Mouse (Mus musculus) liver, postnatal 0 days (tissue): Measurements from ENCODE around the gene Kalrn. TPM values are rescaled to one million over a fixed set of nuclear protein-coding genes. Genes with fewer than 3 reads are reported as not detected.

Experiments
- ATAC-seq: fragments of 200-750 bp; cut with Nextera tagmentation; 2 replicates; pipeline ENCODE4 v1.8.0; 2017; ENCODE audit warnings: mild to moderate bottlenecking, moderate library complexity
- DNase-seq: peaks from one replicate; pipeline ENCODE4 v3.0.0-alpha.2; 2016
- H3K27ac ChIP-seq: fragments of 300-500 bp; sonication (generic); 2 replicates; pipeline ENCODE4 v1.5.1; 2014; ENCODE audit warnings: antibody characterized with exemption, moderate library complexity, mild to moderate bottlenecking, low read depth
- H3K27me3 ChIP-seq: fragments of 300-500 bp; sonication (generic); 2 replicates; pipeline ENCODE4 v1.6.1; 2014; ENCODE audit warnings: low read length, control low read depth, mixed read lengths; ENCODE audit not compliant: insufficient read depth
- H3K36me3 ChIP-seq: fragments of 300-500 bp; sonication (generic); replicated peaks from 2 replicates; pipeline ENCODE4 v1.6.1; 2014; ENCODE audit warnings: mild to moderate bottlenecking, control low read depth, low read length, moderate library complexity, mixed read lengths; ENCODE audit not compliant: insufficient read depth
- H3K4me1 ChIP-seq: fragments of 300-500 bp; sonication (generic); 2 replicates; pipeline ENCODE4 v1.6.1; 2014; ENCODE audit warnings: antibody characterized with exemption, mild to moderate bottlenecking, control low read depth; ENCODE audit not compliant: insufficient read depth
- H3K4me2 ChIP-seq: fragments of 300-500 bp; sonication (generic); 2 replicates; pipeline ENCODE4 v1.6.1; 2014; ENCODE audit warnings: low read depth, mild to moderate bottlenecking, low read length, moderate library complexity, mixed read lengths
- H3K4me3 ChIP-seq: fragments of 300-500 bp; sonication (generic); 2 replicates; pipeline ENCODE4 v1.5.1; 2014; ENCODE audit warnings: low read depth, low read length
- H3K9ac ChIP-seq: fragments of 300-500 bp; sonication (generic); replicated peaks from 2 replicates; pipeline ENCODE4 v1.6.1; 2014; ENCODE audit warnings: mild to moderate bottlenecking, moderate library complexity
- H3K9me3 ChIP-seq: fragments of 300-500 bp; sonication (generic); 2 replicates; pipeline ENCODE4 v1.6.1; 2016; ENCODE audit warnings: mild to moderate bottlenecking, control low read depth, low read length, mixed read lengths
- CTCF ChIP-seq: sonication (generic); IDR thresholded peaks from 2 replicates; pipeline ENCODE4 v1.5.1; 2016; ENCODE audit warnings: antibody characterized with exemption, low read depth
- EP300 ChIP-seq: IDR thresholded peaks from 2 replicates; pipeline ENCODE4 v1.6.1; 2016; ENCODE audit warnings: antibody characterized with exemption, low read depth, mild to moderate bottlenecking
- WGBS: fragments of 180-500 bp; shearing (Covaris S2); extraction: QIAGEN DNeasy Blood & Tissue Kit; methylation state at CpG from one replicate; pipeline ENCODE4 v1.1.7; 2014; ENCODE audit not compliant: insufficient replicate concordance; 5-methylcytosine and 5-hydroxymethylcytosine counted together
- polyA plus RNA-seq: library from polyadenylated mRNA; unstranded; fragments of >200 nt; fragmentation: Nextera tagmentation; extraction: Ambion mirVana; gene quantifications from 2 replicates; pipeline ENCODE4 v1.2.1, GENCODE M21; 2015

Gene Kalrn
- polyA plus RNA-seq, 1 experiment from 2014 or later: 16.7 TPM

DNA sequence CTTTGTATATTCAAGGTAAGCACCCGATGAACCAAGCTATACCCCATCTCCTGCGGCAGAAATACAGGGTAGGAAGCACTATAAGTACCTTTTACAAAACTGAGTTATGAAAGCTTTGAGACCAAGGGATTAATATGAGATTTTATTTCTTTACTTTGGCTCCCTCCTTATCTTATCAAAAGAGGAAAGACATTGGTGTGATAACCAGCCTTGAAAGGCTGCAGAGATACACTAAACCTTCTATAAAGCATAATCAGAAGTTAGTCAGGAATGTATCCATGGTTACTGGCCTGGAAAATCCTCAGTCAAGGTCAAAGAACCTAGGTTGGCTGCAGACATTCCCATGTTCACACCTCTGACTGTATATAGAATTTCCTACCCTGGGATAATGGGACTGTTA lies 537.6 kb downstream of the Kalrn start:
- 75% methylated on average over 2 of the region's 2 CpGs for WGBS
- H3K36me3 ChIP-seq: peaks cover 21% of the 10 kb centered on the region; the same call in 1 of the 2 replicates
- no peak overlapping the region for H3K27ac ChIP-seq
- H3K9ac ChIP-seq: no peak overlapping the region
- no peak for ATAC-seq
- DNase-seq: no peak
- H3K4me1 ChIP-seq: peaks cover 48% of the 10 kb centered on the region
- no peaks in the 10 kb centered on the region for H3K27me3 ChIP-seq
- no peaks in the 10 kb centered on the region for H3K9me3 ChIP-seq
- TF ChIP-seq CTCF (no peak), EP300 (peak; percentile 23; the same call in 1 of the 2 replicates)
- H3K4me3 ChIP-seq: no peak overlapping the region
- H3K4me2 ChIP-seq: peak overlapping the region; percentile 39; the same call in 1 of the 2 replicates

- WGBS: 87% methylated on average over 17 of the region's 17 CpGs
- Histone ChIP-seq H3K4me2 (no peak overlapping the region), H3K27me3 (no peaks in the 10 kb centered on the region), H3K36me3 (peaks cover 18% of the 10 kb centered on the region; the same call in 1 of the 2 replicates), H3K9ac (no peak overlapping the region), H3K4me1 (peaks cover 54% of the 10 kb centered on the region), H3K4me3 (no peak overlapping the region), H3K9me3 (no peaks in the 10 kb centered on the region), H3K27ac (no peak overlapping the region)
- ATAC-seq: no peak
- no peak for TF ChIP-seq EP300
- no peak for TF ChIP-seq CTCF
- no peak for DNase-seq
These were observed 539.1 kb downstream of the Kalrn start for GRCm38 (mm10) chr16:34034267-34034666.

DNA sequence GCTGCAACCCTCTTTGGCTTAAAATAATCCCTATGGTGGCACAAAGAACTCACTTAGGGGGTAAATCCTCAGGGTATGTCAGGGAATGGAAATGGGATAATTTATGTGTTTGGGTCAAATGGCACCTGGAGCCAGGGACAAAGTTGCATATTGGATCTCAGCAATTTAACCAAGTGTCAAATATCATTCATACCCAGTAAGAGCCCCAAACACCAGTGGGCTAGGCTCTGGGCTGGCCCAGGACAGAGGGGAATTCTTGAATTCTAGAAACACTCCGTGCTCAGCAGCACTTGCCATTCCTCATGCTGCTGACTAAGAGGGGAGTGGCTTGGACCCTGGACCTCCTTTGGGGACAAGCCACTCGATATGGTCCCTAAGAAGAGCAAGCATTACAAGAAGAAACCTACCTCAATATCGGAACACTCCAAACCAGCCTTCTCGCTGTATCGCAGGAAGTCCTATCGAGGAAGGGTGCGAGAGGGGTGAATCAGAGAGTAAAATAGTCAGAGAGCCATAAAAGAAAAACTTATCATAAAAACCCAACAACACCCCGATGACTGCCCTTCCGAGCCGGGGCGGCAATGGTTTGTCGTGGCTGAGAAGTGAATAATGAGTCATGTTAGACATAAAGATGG lies 541.2 kb downstream of the Kalrn start:
- H3K36me3 ChIP-seq: peaks cover 16% of the 10 kb centered on the region; the same call in 1 of the 2 replicates
- H3K9me3 ChIP-seq: no peaks in the 10 kb centered on the region
- TF ChIP-seq EP300 (no peak), CTCF (no peak)
- peak overlapping the region; percentile 75 for H3K27ac ChIP-seq
- H3K4me1 ChIP-seq: peaks cover 46% of the 10 kb centered on the region
- ATAC-seq: no peak
- no peak overlapping the region for H3K9ac ChIP-seq
- 0 out of 2 replicates have a peak overlapping the region, but pooled peaks have one; percentile 13 for H3K4me3 ChIP-seq
- WGBS: 77% methylated on average over 12 of the region's 12 CpGs
- DNase-seq: no peak
- H3K4me2 ChIP-seq: peak overlapping the region; percentile 61
- H3K27me3 ChIP-seq: no peaks in the 10 kb centered on the region

GRCm38 (mm10) chr16:34031565-34031964 lies 541.8 kb downstream of the Kalrn start:
- peaks cover 41% of the 10 kb centered on the region for H3K4me1 ChIP-seq
- TF ChIP-seq EP300 (peak; percentile 96), CTCF (no peak)
- WGBS: 47% methylated on average over 9 of the region's 9 CpGs
- DNase-seq (peak; percentile 44), ATAC-seq (peak; percentile 84)
- peaks cover 19% of the 10 kb centered on the region; the same call in 1 of the 2 replicates for H3K36me3 ChIP-seq
- H3K4me2 ChIP-seq: peak overlapping the region; percentile 61
- peak overlapping the region; percentile 8; the same call in 1 of the 2 replicates for H3K9ac ChIP-seq
- peak overlapping the region; percentile 75 for H3K27ac ChIP-seq
- H3K9me3 ChIP-seq: no peaks in the 10 kb centered on the region
- peak overlapping the region; percentile 13; the same call in 1 of the 2 replicates for H3K4me3 ChIP-seq
- H3K27me3 ChIP-seq: no peaks in the 10 kb centered on the region

DNA sequence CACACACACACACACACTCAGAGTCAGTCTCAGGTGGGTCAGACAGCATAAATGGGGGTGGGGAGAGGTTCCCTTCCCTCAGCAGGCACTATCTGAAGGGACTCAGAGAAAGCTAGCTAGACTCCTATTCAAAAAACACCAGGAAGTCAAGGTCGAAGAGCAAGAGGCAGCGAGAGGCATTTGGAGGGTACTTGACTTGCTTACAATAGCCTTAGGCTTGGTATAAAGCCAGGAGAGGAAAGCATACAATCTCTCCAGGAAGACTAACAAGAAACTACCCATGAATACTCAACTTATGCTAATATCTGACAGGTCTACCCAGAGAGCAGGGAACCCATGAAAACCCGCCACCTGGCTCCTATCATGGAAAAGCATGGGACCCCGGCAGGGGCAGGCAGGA lies 543.0 kb downstream of the Kalrn start:
- Histone ChIP-seq H3K27me3 (no peaks in the 10 kb centered on the region), H3K9me3 (no peaks in the 10 kb centered on the region), H3K27ac (peak overlapping the region; percentile 75), H3K4me3 (no peak overlapping the region), H3K9ac (no peak overlapping the region), H3K4me1 (peaks cover 36% of the 10 kb centered on the region), H3K36me3 (peaks cover 16% of the 10 kb centered on the region; the same call in 1 of the 2 replicates), H3K4me2 (no peak overlapping the region; the same call in 1 of the 2 replicates)
- DNase-seq: no peak
- no peak for TF ChIP-seq CTCF
- no peak for ATAC-seq
- WGBS: 72% methylated on average over 4 of the region's 4 CpGs

- H3K9ac ChIP-seq: no peak overlapping the region
- peaks cover 16% of the 10 kb centered on the region; the same call in 1 of the 2 replicates for H3K36me3 ChIP-seq
- no peak overlapping the region for H3K4me3 ChIP-seq
- H3K4me2 ChIP-seq: no peak overlapping the region
- H3K9me3 ChIP-seq: no peaks in the 10 kb centered on the region
- TF ChIP-seq CTCF (no peak), EP300 (no peak)
- peaks cover 33% of the 10 kb centered on the region for H3K4me1 ChIP-seq
- peak overlapping the region; percentile 75 for H3K27ac ChIP-seq
- peak; percentile 55 for DNase-seq
- no peaks in the 10 kb centered on the region for H3K27me3 ChIP-seq
- WGBS: 59% methylated on average over 5 of the region's 5 CpGs
- peak; percentile 87 for ATAC-seq
These were observed 543.5 kb downstream of the Kalrn start for GRCm38 (mm10) chr16:34029790-34030189.
